In genomic region chr9:108516380-108517251, GRCm38 (mm10) we compare ENCODE assay signal across 8 mouse cellular contexts. TPM values are rescaled to one million over a fixed set of nuclear protein-coding genes. Genes with fewer than 3 reads are reported as not detected.
DNase-seq lines count a peak whose midpoint lies in the region; ATAC-seq lines count a peak whose summit lies in the region.

Qrich1 (plus strand) TSS chr9:108516806.

- WGBS in lung, embryonic 16.5 days, result under 1% methylated on average over 55 of the region's 55 CpGs

- peaks cover 29% of the 10 kb centered on the region for H3K36me3 ChIP-seq in lung, embryonic 16.5 days (ENCODE audit: control insufficient read depth, insufficient read depth, low read length)

- ATAC-seq in hematopoietic stem cell, adult 5-6 weeks (replicated peaks in 1 of 2; ENCODE audit: insufficient read depth in 1 of 2, low FRiP score in 2 of 2, low TSS enrichment in 1 of 2, low read depth in 1 of 2, poor library complexity in 2 of 2, severe bottlenecking in 2 of 2), result peak; percentile 95 to 96
- peak; percentile 96 for ATAC-seq in lung, embryonic 16.5 days (ENCODE audit: low read depth)

- peak within 1 kb of the TSS; percentile 100 for H3K4me3 ChIP-seq in lung, embryonic 16.5 days (ENCODE audit: low read length)

- H3K27me3 ChIP-seq in lung, embryonic 16.5 days (ENCODE audit: control insufficient read depth, insufficient read depth, low read depth, low read length), result no peaks in the 10 kb centered on the region

- peak; percentile 95 for DNase-seq in MEL-GATA-1-ER (ENCODE audit: extremely low read depth, low read depth)
- DNase-seq in cerebellum, adult 8-10 months, result peak; percentile 95
- peak; percentile 99 for DNase-seq in forelimb bud, embryonic 11.5 days (ENCODE audit: low read depth, low spot score)
- DNase-seq in layer of hippocampus, adult 9-10 months (ENCODE audit: low spot score), result peak; percentile 90
- DNase-seq in ovary, postnatal 10 days (ENCODE audit: low spot score), result peak; percentile 90
- DNase-seq in thymus, postnatal 10 days (ENCODE audit: low spot score in 2 of 2), result peak; percentile 95 to 97

- H3K4me1 ChIP-seq in lung, embryonic 16.5 days (replicated peaks; ENCODE audit: control insufficient read depth, insufficient read depth, low read length), result peaks cover 12% of the 10 kb centered on the region

- H3K4me2 ChIP-seq in lung, embryonic 16.5 days (ENCODE audit: low read depth, low read length), result peak within 1 kb of the TSS; percentile 80

- H3K9me3 ChIP-seq in lung, embryonic 16.5 days (ENCODE audit: control insufficient read depth, low read length), result no peaks in the 10 kb centered on the region

- peak within 1 kb of the TSS; percentile 98 for H3K9ac ChIP-seq in lung, embryonic 16.5 days (ENCODE audit: low read length)

- H3K27ac ChIP-seq in lung, embryonic 16.5 days (ENCODE audit: low read length), result peak within 1 kb of the TSS; percentile 99

RNA-seq across cellular contexts. Expression of gene Qrich1, which starts in this region (rescaled TPM):
- 144 and 193 TPM in 2 replicates for total RNA-seq in hematopoietic stem cell, adult 5-6 weeks (2017)
- 108 and 118 TPM in 2 replicates for polyA plus RNA-seq in lung, embryonic 16.5 days (2015; fragmentation: Nextera tagmentation; extraction: Ambion mirVana)

Comparison
In these comparisons a context has a peak if more than half of its experiments do, and no peak if none do; other contexts are left out.
1. Peak in every context shown above with its lines: DNase-seq, ATAC-seq, H3K4me3 ChIP-seq and H3K27ac ChIP-seq.